Mouse (Mus musculus): ENCODE data around the gene Zfhx3. TPM values are rescaled to one million over a fixed set of nuclear protein-coding genes. Genes with fewer than 3 reads are reported as not detected.

Gene Zfhx3
- polyA plus RNA-seq, 2 experiments: 0.25 to 0.65 TPM

- Histone ChIP-seq H3K9me3 (ENCODE audit: control insufficient read depth, low read length) (no peaks in the 10 kb centered on the region), H3K4me3 (ENCODE audit: insufficient read depth in 1 of 2, low read depth in 2 of 2, low read length in 2 of 2) (no peak overlapping the region), H3K27ac (no peak overlapping the region), H3K4me2 (ENCODE audit: low read depth) (no peak overlapping the region), H3K27me3 (ENCODE audit: control insufficient read depth, insufficient read depth, low read length) (no peaks in the 10 kb centered on the region), H3K9ac (replicated peaks) (no peak overlapping the region), H3K36me3 (replicated peaks; ENCODE audit: control insufficient read depth, insufficient read depth, low read depth) (no peaks in the 10 kb centered on the region), H3K4me1 (replicated peaks; ENCODE audit: control insufficient read depth in 2 of 2, insufficient read depth in 2 of 2, low read length in 1 of 2) (peaks cover 3 to 10% of the 10 kb centered on the region in 2 experiments; a peak in 3 of 4 replicates)
- no peak for DNase-seq (ENCODE audit: low read depth in 3 of 3, low spot score in 3 of 3)
- WGBS (ENCODE audit: insufficient replicate concordance): 58% methylated on average over 5 of the region's 5 CpGs
- ATAC-seq (ENCODE audit: insufficient read depth): no peak
- TF ChIP-seq EP300 (IDR thresholded peaks at IDR 0.05; ENCODE audit: low read depth) (no peak), CTCF (IDR thresholded peaks at IDR 0.05; ENCODE audit: low read depth) (no peak)
Observed at GRCm38 (mm10) chr8:108609114-108609513, 666.7 kb downstream of the Zfhx3 start.

GRCm38 (mm10) chr8:108611141-108611674 is 668.8 kb downstream of the Zfhx3 start:
- no peak for TF ChIP-seq CTCF (IDR thresholded peaks at IDR 0.05; ENCODE audit: low read depth)
- no peak for TF ChIP-seq EP300 (IDR thresholded peaks at IDR 0.05; ENCODE audit: low read depth)
- Histone ChIP-seq H3K9me3 (ENCODE audit: control insufficient read depth, low read length) (no peaks in the 10 kb centered on the region), H3K27me3 (ENCODE audit: control insufficient read depth, insufficient read depth, low read length) (no peaks in the 10 kb centered on the region), H3K36me3 (replicated peaks; ENCODE audit: control insufficient read depth, insufficient read depth, low read depth) (no peaks in the 10 kb centered on the region), H3K9ac (replicated peaks) (no peak overlapping the region), H3K27ac (no peak overlapping the region), H3K4me2 (ENCODE audit: low read depth) (no peak overlapping the region), H3K4me1 (replicated peaks; ENCODE audit: control insufficient read depth in 2 of 2, insufficient read depth in 2 of 2, low read length in 1 of 2) (peaks cover 3 to 10% of the 10 kb centered on the region in 2 experiments; a peak in 3 of 4 replicates), H3K4me3 (ENCODE audit: insufficient read depth in 1 of 2, low read depth in 2 of 2, low read length in 2 of 2) (no peak overlapping the region)
- WGBS (ENCODE audit: insufficient replicate concordance): 45% methylated on average over 9 of the region's 9 CpGs
- ATAC-seq (ENCODE audit: insufficient read depth): no peak
- no peak for DNase-seq (ENCODE audit: low read depth in 3 of 3, low spot score in 3 of 3)

GRCm38 (mm10) chr8:108611792-108612413 is 669.5 kb downstream of the Zfhx3 start:
- H3K27ac ChIP-seq: no peak overlapping the region
- ATAC-seq (ENCODE audit: insufficient read depth) (peak; percentile 31; the same call in 1 of the 2 replicates), DNase-seq (ENCODE audit: low read depth in 3 of 3, low spot score in 3 of 3) (peak; percentile 7 to 32 (median 17))
- H3K4me1 ChIP-seq (replicated peaks; ENCODE audit: control insufficient read depth in 2 of 2, insufficient read depth in 2 of 2, low read length in 1 of 2): peaks cover 3 to 10% of the 10 kb centered on the region in 2 experiments; a peak in 3 of 4 replicates
- no peaks in the 10 kb centered on the region for H3K27me3 ChIP-seq (ENCODE audit: control insufficient read depth, insufficient read depth, low read length)
- H3K4me2 ChIP-seq (ENCODE audit: low read depth): peak overlapping the region; percentile 49
- no peaks in the 10 kb centered on the region for H3K36me3 ChIP-seq (replicated peaks; ENCODE audit: control insufficient read depth, insufficient read depth, low read depth)
- 10% methylated on average over 11 of the region's 11 CpGs for WGBS (ENCODE audit: insufficient replicate concordance)
- TF ChIP-seq EP300 (IDR thresholded peaks at IDR 0.05; ENCODE audit: low read depth) (no peak), CTCF (IDR thresholded peaks at IDR 0.05; ENCODE audit: low read depth) (no peak)
- H3K9me3 ChIP-seq (ENCODE audit: control insufficient read depth, low read length): no peaks in the 10 kb centered on the region
- no peak overlapping the region for H3K9ac ChIP-seq (replicated peaks)
- no peak overlapping the region for H3K4me3 ChIP-seq (ENCODE audit: insufficient read depth in 1 of 2, low read depth in 2 of 2, low read length in 2 of 2)

DNA sequence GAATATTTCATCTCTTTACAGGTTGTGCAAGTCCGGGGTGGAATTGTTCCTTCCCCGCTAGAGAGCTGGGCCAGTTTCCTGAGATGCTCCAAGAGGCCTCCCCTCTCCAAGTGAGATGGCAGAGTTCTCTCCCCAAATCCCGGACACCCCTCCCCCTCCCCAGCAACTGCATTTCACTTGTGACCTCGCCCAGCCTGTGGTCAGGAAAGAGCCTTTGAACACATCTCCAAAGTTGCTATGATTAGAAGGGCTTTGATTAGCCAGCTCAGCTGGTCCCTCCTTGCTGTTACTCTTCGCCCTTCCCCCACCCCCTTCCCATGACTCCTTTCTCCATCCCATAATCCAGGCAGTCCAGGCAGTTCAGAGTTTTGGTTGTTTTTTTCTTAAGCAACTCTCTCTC is 670.4 kb downstream of the Zfhx3 start:
- Histone ChIP-seq H3K9me3 (ENCODE audit: control insufficient read depth, low read length) (no peaks in the 10 kb centered on the region), H3K27ac (no peak overlapping the region), H3K4me3 (ENCODE audit: insufficient read depth in 1 of 2, low read depth in 2 of 2, low read length in 2 of 2) (no peak overlapping the region), H3K4me1 (replicated peaks; ENCODE audit: control insufficient read depth in 2 of 2, insufficient read depth in 2 of 2, low read length in 1 of 2) (peaks cover 3 to 10% of the 10 kb centered on the region in 2 experiments; a peak in 3 of 4 replicates), H3K4me2 (ENCODE audit: low read depth) (no peak overlapping the region), H3K9ac (replicated peaks) (no peak overlapping the region), H3K27me3 (ENCODE audit: control insufficient read depth, insufficient read depth, low read length) (no peaks in the 10 kb centered on the region), H3K36me3 (replicated peaks; ENCODE audit: control insufficient read depth, insufficient read depth, low read depth) (no peaks in the 10 kb centered on the region)
- TF ChIP-seq EP300 (IDR thresholded peaks at IDR 0.05; ENCODE audit: low read depth): no peak
- DNase-seq (ENCODE audit: low read depth in 3 of 3, low spot score in 3 of 3) (no peak), ATAC-seq (ENCODE audit: insufficient read depth) (no peak)
- 19% methylated on average over 5 of the region's 5 CpGs for WGBS (ENCODE audit: insufficient replicate concordance)

- Histone ChIP-seq H3K9me3 (ENCODE audit: control insufficient read depth, low read length) (no peaks in the 10 kb centered on the region), H3K36me3 (replicated peaks; ENCODE audit: control insufficient read depth, insufficient read depth, low read depth) (no peaks in the 10 kb centered on the region), H3K27ac (no peak overlapping the region), H3K4me3 (ENCODE audit: insufficient read depth in 1 of 2, low read depth in 2 of 2, low read length in 2 of 2) (no peak overlapping the region), H3K9ac (replicated peaks) (no peak overlapping the region), H3K4me2 (ENCODE audit: low read depth) (no peak overlapping the region), H3K27me3 (ENCODE audit: control insufficient read depth, insufficient read depth, low read length) (no peaks in the 10 kb centered on the region), H3K4me1 (replicated peaks; ENCODE audit: control insufficient read depth in 2 of 2, insufficient read depth in 2 of 2, low read length in 1 of 2) (peaks cover 3 to 10% of the 10 kb centered on the region in 2 experiments; a peak in 3 of 4 replicates)
- DNase-seq (ENCODE audit: low read depth in 3 of 3, low spot score in 3 of 3) (no peak), ATAC-seq (ENCODE audit: insufficient read depth) (no peak)
- TF ChIP-seq EP300 (IDR thresholded peaks at IDR 0.05; ENCODE audit: low read depth): no peak
- no peak for TF ChIP-seq CTCF (IDR thresholded peaks at IDR 0.05; ENCODE audit: low read depth)
- 41% methylated on average over 2 of the region's 2 CpGs for WGBS (ENCODE audit: insufficient replicate concordance)
Observed at GRCm38 (mm10) chr8:108613280-108613679, 670.8 kb downstream of the Zfhx3 start.

Data from liver, embryonic 14.5 days (tissue).